Mouse (Mus musculus) G1E (cell line): ENCODE measurements around the gene Ncf1.

Experiments used
- CTCF ChIP-seq: IDR thresholded peaks from 2 replicates; pipeline ENCODE4 v1.5.1; 2012; ENCODE audit warnings: low read depth, low read length, inconsistent platforms, mixed read lengths
- TAL1 ChIP-seq: conservative IDR thresholded peaks from 2 replicates; pipeline ENCODE4 v1.6.1; 2012; ENCODE audit warnings: low read depth, low read length, inconsistent platforms, mixed read lengths

- TF ChIP-seq CTCF (no peak), TAL1 (no peak)
Measured at GRCm38 (mm10) chr5:134258934-134259333, 29.5 kb upstream of the Ncf1 start.
